In genomic region chr12:70147986-70148630, GRCm38 (mm10) we compare ENCODE assay signal across 9 mouse cellular contexts. TPM values are rescaled to one million over a fixed set of nuclear protein-coding genes. Genes with fewer than 3 reads are reported as not detected.
DNase-seq lines count a peak whose midpoint lies in the region; ATAC-seq lines count a peak whose summit lies in the region.
"Had no signal": no experiment of that assay in that cellular context is flagged by ENCODE, and none has a peak within 500 bp of the region (broad histone marks: within the 10 kb centered on the region; RNA-seq: fewer than 3 reads in every experiment).

No protein-coding gene starts in this region.

- WGBS in kidney, embryonic 15.5 days, result 6% methylated on average over 13 of the region's 13 CpGs
- 5% methylated on average over 13 of the region's 13 CpGs for WGBS in embryonic facial prominence, embryonic 12.5 days
- WGBS in hindbrain, embryonic 16.5 days, result 5% methylated on average over 13 of the region's 13 CpGs
- 8% methylated on average over 13 of the region's 13 CpGs for WGBS in midbrain, embryonic 11.5 days

- no peak for DNase-seq in kidney, adult 8-10 months
- DNase-seq in midbrain, embryonic 11.5 days (ENCODE audit: low spot score, missing footprints), result no peak
- no peak for DNase-seq in adrenal gland, postnatal 14 days
- no peak for DNase-seq in cerebellum, postnatal 25 days

- ATAC-seq in kidney, embryonic 15.5 days (replicated peaks; ENCODE audit: low FRiP score), result 0 out of 2 replicates have a peak, but pooled peaks have one; percentile 8
- no peak for ATAC-seq in embryonic facial prominence, embryonic 12.5 days (ENCODE audit: insufficient number of reproducible peaks, insufficient read depth, low FRiP score, low TSS enrichment)
- ATAC-seq in hindbrain, embryonic 16.5 days, result 0 out of 2 replicates have a peak, but pooled peaks have one; percentile 41
- ATAC-seq in midbrain, embryonic 11.5 days (ENCODE audit: low FRiP score), result peak; percentile 12; the same call in 1 of the 2 replicates
- no peak for ATAC-seq in frontal cortex, adult (ENCODE audit: low TSS enrichment)

- peak overlapping the region; percentile 36 for H3K4me3 ChIP-seq in kidney, embryonic 15.5 days (replicated peaks)
- peak overlapping the region; percentile 30 for H3K4me3 ChIP-seq in embryonic facial prominence, embryonic 12.5 days
- peak overlapping the region; percentile 26 for H3K4me3 ChIP-seq in hindbrain, embryonic 16.5 days (ENCODE audit: low read length)
- H3K4me3 ChIP-seq in midbrain, embryonic 11.5 days (ENCODE audit: low read depth, low read length), result peak overlapping the region; percentile 10; the same call in 1 of the 2 replicates

- H3K9me3 ChIP-seq in kidney, embryonic 15.5 days (replicated peaks), result no peaks in the 10 kb centered on the region
- H3K9me3 ChIP-seq in embryonic facial prominence, embryonic 12.5 days, result no peaks in the 10 kb centered on the region
- H3K9me3 ChIP-seq in hindbrain, embryonic 16.5 days (ENCODE audit: control insufficient read depth, low read length), result no peaks in the 10 kb centered on the region
- H3K9me3 ChIP-seq in midbrain, embryonic 11.5 days (ENCODE audit: control insufficient read depth, low read length), result no peaks in the 10 kb centered on the region

- peak overlapping the region; percentile 21; the same call in 1 of the 2 replicates for H3K9ac ChIP-seq in kidney, embryonic 15.5 days
- peak overlapping the region; percentile 27; the same call in 1 of the 2 replicates for H3K9ac ChIP-seq in embryonic facial prominence, embryonic 12.5 days
- H3K9ac ChIP-seq in hindbrain, embryonic 16.5 days (ENCODE audit: low read depth, low read length), result 0 out of 2 replicates have a peak overlapping the region, but pooled peaks have one; percentile 44
- H3K9ac ChIP-seq in midbrain, embryonic 11.5 days (ENCODE audit: low read length), result 0 out of 2 replicates have a peak overlapping the region, but pooled peaks have one; percentile 30

- peak overlapping the region; percentile 41; the same call in 1 of the 2 replicates for H3K27ac ChIP-seq in kidney, embryonic 15.5 days
- H3K27ac ChIP-seq in embryonic facial prominence, embryonic 12.5 days, result 0 out of 2 replicates have a peak overlapping the region, but pooled peaks have one; percentile 54
- H3K27ac ChIP-seq in hindbrain, embryonic 16.5 days (ENCODE audit: low read depth, low read length), result peak overlapping the region; percentile 46; the same call in 1 of the 2 replicates
- H3K27ac ChIP-seq in midbrain, embryonic 11.5 days (ENCODE audit: low read depth, low read length), result no peak overlapping the region

- H3K4me2 ChIP-seq in kidney, embryonic 15.5 days, result peak overlapping the region; percentile 57
- peak overlapping the region; percentile 55 for H3K4me2 ChIP-seq in embryonic facial prominence, embryonic 12.5 days (replicated peaks)
- H3K4me2 ChIP-seq in hindbrain, embryonic 16.5 days (ENCODE audit: low read length), result peak overlapping the region; percentile 52
- H3K4me2 ChIP-seq in midbrain, embryonic 11.5 days, result peak overlapping the region; percentile 30

- no peaks in the 10 kb centered on the region for H3K27me3 ChIP-seq in kidney, embryonic 15.5 days
- H3K27me3 ChIP-seq in embryonic facial prominence, embryonic 12.5 days, result no peaks in the 10 kb centered on the region
- no peaks in the 10 kb centered on the region for H3K27me3 ChIP-seq in hindbrain, embryonic 16.5 days (replicated peaks; ENCODE audit: control insufficient read depth, insufficient read depth, low read length)
- no peaks in the 10 kb centered on the region for H3K27me3 ChIP-seq in midbrain, embryonic 11.5 days (ENCODE audit: control insufficient read depth, insufficient read depth, low read length)

- H3K4me1 ChIP-seq in kidney, embryonic 15.5 days, result peaks cover 35% of the 10 kb centered on the region
- H3K4me1 ChIP-seq in embryonic facial prominence, embryonic 12.5 days, result peaks cover 16% of the 10 kb centered on the region
- peaks cover 9% of the 10 kb centered on the region for H3K4me1 ChIP-seq in hindbrain, embryonic 16.5 days (ENCODE audit: control insufficient read depth, insufficient read depth, low read depth, low read length)
- H3K4me1 ChIP-seq in midbrain, embryonic 11.5 days (ENCODE audit: control insufficient read depth, insufficient read depth, low read length), result peaks cover 8% of the 10 kb centered on the region

- H3K36me3 ChIP-seq in kidney, embryonic 15.5 days, result no peaks in the 10 kb centered on the region
- no peaks in the 10 kb centered on the region for H3K36me3 ChIP-seq in embryonic facial prominence, embryonic 12.5 days
- H3K36me3 ChIP-seq in hindbrain, embryonic 16.5 days (ENCODE audit: control insufficient read depth, insufficient read depth, low read length), result no peaks in the 10 kb centered on the region
- H3K36me3 ChIP-seq in midbrain, embryonic 11.5 days (ENCODE audit: control insufficient read depth, insufficient read depth, low read length), result no peaks in the 10 kb centered on the region

RNA-seq across cellular contexts. Expression of gene Abhd12b, which starts 5.8 kb away (rescaled TPM):
- not detected in 2 replicates for polyA plus RNA-seq in kidney, embryonic 15.5 days (2015; fragmentation: Nextera tagmentation; extraction: Ambion mirVana)
- 0.09 and 0.25 TPM in 2 replicates for polyA plus RNA-seq in embryonic facial prominence, embryonic 12.5 days (2016; fragmentation: Nextera tagmentation; extraction: Ambion mirVana)
- 0.18 and 0.27 TPM in 2 replicates for polyA plus RNA-seq in hindbrain, embryonic 16.5 days (2015; fragmentation: Nextera tagmentation; extraction: Ambion mirVana)
- 0.07 TPM in 1 of 2 replicates, not detected in the other for polyA plus RNA-seq in midbrain, embryonic 11.5 days (2014; fragmentation: Nextera tagmentation; extraction: Ambion mirVana)
- total RNA-seq in adrenal gland, postnatal 14 days (2021), result not detected in 2 replicates
- total RNA-seq: ES-E14 had no signal

RNA-seq across cellular contexts. Expression of gene Nin, which starts 34.6 kb away (rescaled TPM):
- 13.5 and 13.9 TPM in 2 replicates for polyA plus RNA-seq in kidney, embryonic 15.5 days (2015; fragmentation: Nextera tagmentation; extraction: Ambion mirVana)
- polyA plus RNA-seq in embryonic facial prominence, embryonic 12.5 days (2016; fragmentation: Nextera tagmentation; extraction: Ambion mirVana), result 11.5 and 13.5 TPM in 2 replicates
- polyA plus RNA-seq in hindbrain, embryonic 16.5 days (2015; fragmentation: Nextera tagmentation; extraction: Ambion mirVana), result 9.4 and 10.8 TPM in 2 replicates
- 10.0 and 11.1 TPM in 2 replicates for polyA plus RNA-seq in midbrain, embryonic 11.5 days (2014; fragmentation: Nextera tagmentation; extraction: Ambion mirVana)
- total RNA-seq in adrenal gland, postnatal 14 days (2021), result 36.5 and 42.6 TPM in 2 replicates

Comparison
In these comparisons a context has a peak if more than half of its experiments do, and no peak if none do; other contexts are left out.
1. ATAC-seq: peak in kidney, embryonic 15.5 days (single experiment), hindbrain, embryonic 16.5 days (single experiment) and midbrain, embryonic 11.5 days (single experiment); none in embryonic facial prominence, embryonic 12.5 days (single experiment) and frontal cortex, adult (single experiment).
2. Peak in every context shown above with its lines, with median percentiles within 50 percentile points of each other: H3K4me2 ChIP-seq, H3K4me3 ChIP-seq and H3K9ac ChIP-seq.